Mouse (Mus musculus) thymus, postnatal 0 days (tissue): ENCODE results near the gene Ang2. TPM values are rescaled to one million over a fixed set of nuclear protein-coding genes. Genes with fewer than 3 reads are reported as not detected.

ENCODE experiments used
- DNase-seq: peaks from one replicate; pipeline ENCODE4 v3.0.0-alpha.2; 2015; ENCODE audit warnings: low spot score
- polyA plus RNA-seq: library from polyadenylated mRNA; unstranded; fragments of >200 nt; fragmentation: Nextera tagmentation; extraction: Ambion mirVana; gene quantifications from 2 replicates; pipeline ENCODE4 v1.2.1, GENCODE M21; 2015

Gene Ang2
- polyA plus RNA-seq, 1 experiment from 2014 or later = not detected

DNA sequence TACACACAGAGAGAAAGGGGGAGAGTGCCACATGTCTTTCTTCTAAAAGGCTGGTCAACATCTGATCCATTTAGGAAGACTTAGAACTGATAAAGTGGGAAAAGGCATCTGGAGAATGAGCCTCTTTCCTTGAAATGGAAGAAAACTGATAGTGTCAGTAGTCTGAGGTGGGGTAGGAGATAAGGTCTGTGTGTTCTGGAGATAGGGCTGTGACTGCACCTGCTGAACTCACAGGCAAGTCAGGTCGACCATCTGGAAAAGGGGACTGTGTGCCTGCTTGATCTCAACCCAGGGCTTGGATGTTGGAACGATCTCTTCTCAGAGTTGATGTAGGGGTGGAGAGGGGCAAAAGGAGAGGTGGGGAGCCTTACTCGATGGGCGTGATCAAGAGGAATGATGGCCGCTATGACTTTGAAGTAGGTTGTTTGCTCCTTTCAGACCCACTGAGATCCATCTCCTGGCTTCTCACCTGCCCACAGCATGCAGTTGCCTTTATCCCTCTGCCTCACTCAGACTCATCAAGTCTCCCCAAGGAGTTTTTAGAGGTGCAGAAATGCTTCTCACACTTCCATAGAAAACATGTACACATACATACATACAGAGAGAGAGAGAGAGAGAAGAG is 46.6 kb downstream of the Ang2 start:
- no peak for DNase-seq

DNA sequence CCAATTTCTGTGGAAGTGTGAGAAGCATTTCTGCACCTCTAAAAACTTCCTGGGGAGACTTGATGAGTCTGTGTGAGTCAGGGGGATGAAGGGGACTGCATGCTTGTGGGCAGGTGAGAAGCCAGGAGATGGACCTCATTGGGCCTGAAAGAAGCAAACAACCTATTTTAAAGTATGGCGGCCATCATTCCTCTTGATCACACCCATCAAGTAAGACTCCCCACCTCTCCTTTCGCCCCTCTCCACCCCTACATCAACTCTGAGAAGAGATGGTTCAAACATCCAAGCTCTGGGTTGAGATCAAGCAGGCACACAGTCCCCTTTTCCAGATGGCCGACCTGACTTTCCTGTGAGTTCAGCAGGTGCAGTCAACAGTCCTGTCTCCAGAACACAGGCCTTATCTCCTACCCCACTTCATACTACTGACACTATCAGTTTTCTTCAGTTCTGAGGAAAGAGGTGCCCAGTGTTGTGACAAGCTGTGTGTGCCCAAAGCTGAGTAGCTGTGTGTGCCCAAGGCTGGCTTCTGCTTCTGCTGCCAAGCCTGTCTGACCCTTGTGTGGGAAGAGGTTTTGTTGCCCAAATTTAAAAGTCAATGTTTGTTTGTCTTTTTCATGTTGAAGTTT is 48.6 kb downstream of the Ang2 start:
- no peak for DNase-seq

DNA sequence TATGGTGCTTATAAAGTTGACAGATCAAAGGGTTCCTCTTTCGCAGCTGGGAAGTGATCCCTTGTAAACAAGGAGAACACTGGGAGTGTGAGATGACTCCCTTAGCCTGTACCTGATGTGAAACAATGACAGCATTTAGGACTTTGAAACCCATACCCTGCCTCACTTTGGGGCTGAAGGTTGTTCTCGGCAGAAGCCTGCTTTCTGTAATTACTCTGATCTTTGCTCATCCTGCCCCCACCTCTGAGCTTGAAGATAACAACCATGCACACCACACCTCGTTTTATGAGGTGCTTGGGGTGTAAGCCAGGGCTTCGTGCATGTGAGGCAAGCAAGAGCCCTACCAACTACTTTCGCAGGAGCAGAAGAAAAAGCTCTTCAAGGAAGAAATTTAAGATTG is 49.8 kb downstream of the Ang2 start:
- DNase-seq = no peak

DNA sequence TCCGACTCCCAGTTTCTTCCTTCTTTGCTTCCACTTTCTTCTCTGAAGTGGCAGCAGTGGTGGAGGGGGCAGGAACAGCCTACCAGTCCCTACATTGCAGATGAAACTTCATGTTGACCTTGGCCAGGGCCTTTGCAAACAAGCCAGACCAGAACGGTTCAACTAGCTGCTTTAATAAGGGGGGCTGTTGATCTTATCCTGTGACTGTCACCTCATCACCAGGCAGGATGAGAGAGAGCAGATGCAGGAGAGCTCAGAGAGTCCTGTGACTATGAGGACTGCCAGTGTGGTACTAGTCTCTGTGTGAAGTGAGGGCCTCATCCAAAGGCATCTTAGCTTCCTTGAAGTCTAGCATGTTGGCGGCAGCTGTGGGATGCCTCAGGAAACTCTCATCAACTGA is 50.9 kb downstream of the Ang2 start:
- no peak for DNase-seq

DNA sequence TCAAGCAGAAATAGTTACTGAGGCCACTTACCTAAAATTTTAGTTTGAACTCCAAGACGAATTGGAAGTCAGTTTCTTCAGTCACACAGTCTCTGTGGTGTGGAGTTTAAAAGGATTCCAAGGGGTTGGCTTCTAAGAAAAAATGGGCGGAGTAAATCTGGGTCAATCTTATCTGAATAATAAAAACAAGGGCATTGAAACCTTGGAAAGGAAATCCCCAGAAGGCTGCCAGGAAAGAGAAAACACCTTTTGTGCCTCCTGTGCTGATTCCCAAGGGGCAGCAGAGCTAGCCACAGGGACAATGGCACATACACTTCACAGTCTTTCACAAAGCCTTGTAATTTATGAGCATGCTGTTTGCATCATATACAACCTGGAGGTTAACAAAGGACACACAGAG is 52.3 kb downstream of the Ang2 start, which contains the start of gene Rnase1:
Gene Rnase1, minus strand, starts transcription at position 101 of the 400 bp plus-strand sequence.
- DNase-seq = no peak

DNA sequence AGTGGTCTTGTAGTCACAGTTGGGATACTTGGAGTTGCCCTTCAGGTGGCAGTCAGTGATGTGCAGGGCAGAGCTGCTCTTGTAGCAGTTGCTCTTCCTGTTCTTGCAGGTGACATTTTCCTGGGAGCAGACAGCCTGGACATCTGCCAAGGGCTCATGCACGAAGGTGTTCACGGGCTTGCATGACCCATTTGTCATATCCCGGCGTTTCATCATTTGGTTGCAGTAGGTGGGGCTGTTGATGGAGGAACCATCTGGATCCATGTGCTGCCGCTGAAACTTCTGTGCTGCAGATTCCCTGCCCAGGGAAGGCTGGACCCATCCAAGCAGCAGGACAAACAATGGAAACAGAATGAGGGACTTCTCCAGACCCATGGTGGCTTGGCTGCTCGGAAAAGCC is 53.4 kb downstream of the Ang2 start:
- no peak for DNase-seq

Other genes starting within 250 kb of the Ang2 start
- 0.69 and 1.1 TPM in 2 replicates for gene Pnp2, start 243.2 kb downstream of the Ang2 start, polyA plus RNA-seq
- gene Rnase10, start 191.4 kb downstream of the Ang2 start, polyA plus RNA-seq = 0.22 TPM in 1 of 2 replicates, not detected in the other
- not detected in 2 replicates for gene Rnase9, start 157.3 kb downstream of the Ang2 start, polyA plus RNA-seq
- not detected in 2 replicates for gene Rnase11, start 149.0 kb downstream of the Ang2 start, polyA plus RNA-seq
- gene Rnase12, start 141.5 kb downstream of the Ang2 start, polyA plus RNA-seq = 0.33 and 0.36 TPM in 2 replicates
- not detected in 2 replicates for gene Olfr750, start 124.7 kb downstream of the Ang2 start, polyA plus RNA-seq
- gene Rnase4, start 108.1 kb downstream of the Ang2 start, polyA plus RNA-seq = 29.9 and 32.1 TPM in 2 replicates
- 5.0 and 6.0 TPM in 2 replicates for gene Ang, start 108.0 kb downstream of the Ang2 start, polyA plus RNA-seq
- not detected in 2 replicates for gene Eddm3b, start 84.7 kb downstream of the Ang2 start, polyA plus RNA-seq
- gene Rnase6, start 75.2 kb downstream of the Ang2 start, polyA plus RNA-seq = 3.1 and 4.6 TPM in 2 replicates
- 1.2 and 1.4 TPM in 2 replicates for gene Rnase1, start 52.4 kb downstream of the Ang2 start, polyA plus RNA-seq
- gene Rnase2b, start 36.9 kb downstream of the Ang2 start, polyA plus RNA-seq = not detected in 2 replicates
- gene Ear14, start 4.2 kb upstream of the Ang2 start, polyA plus RNA-seq = not detected in 2 replicates
- gene Rnase2a, start 57.0 kb upstream of the Ang2 start, polyA plus RNA-seq = not detected in 2 replicates
- not detected in 2 replicates for gene Gm7247, start 162.6 kb upstream of the Ang2 start, polyA plus RNA-seq
- not detected in 2 replicates for gene Vmn2r88, start 211.7 kb upstream of the Ang2 start, polyA plus RNA-seq